Mouse (Mus musculus): ENCODE measurements at regions not wholly inside any gene's neighbourhood (a gene's known extent, or its start where the extent isn't known, plus 50 kb on each side); places are given as distances from the start of the nearest gene placed in this dataset.

GRCm38 (mm10) chr3:54103098-54103497 lies 52.7 kb upstream of the Trpc4 start:
- Histone ChIP-seq H3K27ac (replicated peaks) (no peak overlapping the region), H3K9me3 (no peaks in the 10 kb centered on the region), H3K4me1 (no peaks in the 10 kb centered on the region), H3K4me3 (no peak overlapping the region), H3K36me3 (replicated peaks) (no peaks in the 10 kb centered on the region), H3K27me3 (replicated peaks; ENCODE audit: low read depth, poor library complexity, severe bottlenecking) (no peaks in the 10 kb centered on the region)
- no peak for DNase-seq (ENCODE audit: low spot score)
- 74% methylated on average over 15 of the region's 16 CpGs for WGBS

DNA sequence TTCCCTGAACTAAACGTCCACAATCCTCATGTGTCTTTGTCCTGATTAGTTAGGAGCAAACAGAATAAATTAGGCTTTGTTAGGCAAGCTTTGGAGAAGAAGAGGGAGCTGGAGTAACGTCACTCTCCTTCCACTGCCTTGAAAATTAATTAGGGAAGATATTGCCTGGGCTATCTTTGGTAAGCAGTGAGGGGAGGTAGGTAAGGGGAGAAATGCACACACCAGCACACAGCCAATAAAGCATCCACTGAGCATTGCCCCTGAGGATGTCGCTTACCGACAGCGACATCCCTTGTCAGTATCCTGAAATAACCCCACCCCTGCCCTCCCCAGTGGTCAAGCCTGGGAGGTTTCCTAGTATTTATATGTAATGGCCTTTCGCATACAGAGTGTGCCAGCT lies 72.2 kb upstream of the Trpc4 start:
- 55% methylated on average over 6 of the region's 6 CpGs for WGBS

DNA sequence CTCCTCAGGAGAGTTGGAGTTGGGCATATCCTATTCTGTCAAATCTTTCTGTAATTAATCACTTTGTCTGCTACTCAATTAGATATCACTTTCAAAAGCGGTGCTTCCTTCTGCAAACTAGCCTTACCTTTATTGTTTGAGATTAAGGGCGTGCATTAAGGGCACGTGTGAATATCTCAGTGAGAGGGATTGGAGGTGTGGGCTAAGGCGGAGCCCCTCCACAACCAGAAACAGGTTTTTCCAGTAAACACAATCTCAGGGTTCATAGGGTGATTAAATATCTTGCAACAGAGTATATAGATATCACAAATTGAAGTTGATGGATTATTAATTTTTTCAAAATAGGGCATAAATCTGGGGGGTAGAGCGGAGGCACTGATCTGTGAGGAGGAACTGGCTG lies 79.4 kb upstream of the Trpc4 start:
- H3K9me3 ChIP-seq: peaks cover 2% of the 10 kb centered on the region; the same call in 1 of the 2 replicates
- H3K4me3 ChIP-seq: no peak overlapping the region
- no peak overlapping the region for H3K27ac ChIP-seq (replicated peaks)
- no peaks in the 10 kb centered on the region for H3K4me1 ChIP-seq
- DNase-seq (ENCODE audit: low spot score): no peak
- 86% methylated on average over 5 of the region's 5 CpGs for WGBS
- no peaks in the 10 kb centered on the region for H3K27me3 ChIP-seq (replicated peaks; ENCODE audit: low read depth, poor library complexity, severe bottlenecking)
- H3K36me3 ChIP-seq (replicated peaks): no peaks in the 10 kb centered on the region

More for the DNA sequence above, 72.2 kb upstream of the Trpc4 start:
- no peaks in the 10 kb centered on the region for H3K9me3 ChIP-seq
- H3K4me3 ChIP-seq: no peak overlapping the region
- no peaks in the 10 kb centered on the region for H3K4me1 ChIP-seq
- H3K27ac ChIP-seq (replicated peaks): no peak overlapping the region
- DNase-seq (ENCODE audit: low spot score): no peak
- no peaks in the 10 kb centered on the region for H3K27me3 ChIP-seq (replicated peaks; ENCODE audit: low read depth, poor library complexity, severe bottlenecking)
- no peaks in the 10 kb centered on the region for H3K36me3 ChIP-seq (replicated peaks)

DNA sequence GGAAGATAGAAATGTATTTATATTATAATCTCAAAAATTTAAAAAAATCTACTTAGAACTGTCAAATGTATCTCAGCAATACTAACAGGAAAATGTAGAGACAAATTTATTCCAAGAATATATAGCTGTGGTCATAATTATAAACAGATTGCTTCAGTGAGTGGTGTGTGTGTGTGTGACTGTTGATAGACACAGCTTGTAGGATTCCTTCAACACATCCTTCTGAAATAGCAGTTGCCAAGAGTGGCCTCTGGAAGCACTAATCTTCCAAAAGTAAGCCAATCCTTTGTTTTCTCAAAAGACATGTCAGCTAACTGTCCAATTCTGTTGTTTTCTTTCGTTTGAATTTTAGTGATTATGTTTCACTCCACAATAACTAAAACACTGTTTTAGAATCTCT lies 95.2 kb upstream of the Trpc4 start:
- 48% methylated on average over 1 of the region's 1 CpGs for WGBS
- Histone ChIP-seq H3K27ac (replicated peaks) (no peak overlapping the region), H3K4me1 (no peaks in the 10 kb centered on the region), H3K4me3 (no peak overlapping the region), H3K9me3 (no peaks in the 10 kb centered on the region), H3K27me3 (replicated peaks; ENCODE audit: low read depth, poor library complexity, severe bottlenecking) (no peaks in the 10 kb centered on the region), H3K36me3 (replicated peaks) (no peaks in the 10 kb centered on the region)
- DNase-seq (ENCODE audit: low spot score): no peak

- H3K27ac ChIP-seq (replicated peaks): no peak overlapping the region
- H3K9me3 ChIP-seq: no peaks in the 10 kb centered on the region
- no peaks in the 10 kb centered on the region for H3K36me3 ChIP-seq (replicated peaks)
- H3K27me3 ChIP-seq (replicated peaks; ENCODE audit: low read depth, poor library complexity, severe bottlenecking): no peaks in the 10 kb centered on the region
- no peaks in the 10 kb centered on the region for H3K4me1 ChIP-seq
- DNase-seq (ENCODE audit: low spot score): no peak
- H3K4me3 ChIP-seq: no peak overlapping the region
- 92% methylated on average over 7 of the region's 7 CpGs for WGBS
Measured at GRCm38 (mm10) chr3:54054376-54054775, 101.5 kb upstream of the Trpc4 start.

DNA sequence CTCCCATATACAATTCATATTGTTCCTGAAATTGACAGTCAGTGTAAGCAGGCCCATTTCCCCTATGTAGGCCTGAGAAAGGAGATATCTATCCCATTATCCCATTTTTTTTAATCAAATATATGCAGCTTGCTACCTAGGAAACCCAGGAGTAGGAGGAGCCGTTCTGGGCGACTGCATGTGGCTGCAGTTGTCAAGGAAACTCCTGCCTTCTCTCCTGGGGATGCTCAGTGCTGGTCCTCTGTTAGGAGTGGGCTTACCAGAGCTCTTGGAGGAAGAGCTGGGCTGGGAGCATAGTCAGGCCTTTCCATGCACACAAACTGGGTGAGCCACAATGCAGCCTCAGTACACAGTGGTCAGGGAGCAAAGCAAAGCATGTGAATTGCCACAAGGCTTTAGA lies 106.5 kb upstream of the Trpc4 start:
- WGBS: 45% methylated on average over 2 of the region's 2 CpGs
- Histone ChIP-seq H3K27ac (replicated peaks) (no peak overlapping the region), H3K9me3 (no peaks in the 10 kb centered on the region), H3K36me3 (replicated peaks) (no peaks in the 10 kb centered on the region), H3K4me1 (no peaks in the 10 kb centered on the region), H3K4me3 (no peak overlapping the region), H3K27me3 (replicated peaks; ENCODE audit: low read depth, poor library complexity, severe bottlenecking) (no peaks in the 10 kb centered on the region)
- DNase-seq (ENCODE audit: low spot score): no peak

DNA sequence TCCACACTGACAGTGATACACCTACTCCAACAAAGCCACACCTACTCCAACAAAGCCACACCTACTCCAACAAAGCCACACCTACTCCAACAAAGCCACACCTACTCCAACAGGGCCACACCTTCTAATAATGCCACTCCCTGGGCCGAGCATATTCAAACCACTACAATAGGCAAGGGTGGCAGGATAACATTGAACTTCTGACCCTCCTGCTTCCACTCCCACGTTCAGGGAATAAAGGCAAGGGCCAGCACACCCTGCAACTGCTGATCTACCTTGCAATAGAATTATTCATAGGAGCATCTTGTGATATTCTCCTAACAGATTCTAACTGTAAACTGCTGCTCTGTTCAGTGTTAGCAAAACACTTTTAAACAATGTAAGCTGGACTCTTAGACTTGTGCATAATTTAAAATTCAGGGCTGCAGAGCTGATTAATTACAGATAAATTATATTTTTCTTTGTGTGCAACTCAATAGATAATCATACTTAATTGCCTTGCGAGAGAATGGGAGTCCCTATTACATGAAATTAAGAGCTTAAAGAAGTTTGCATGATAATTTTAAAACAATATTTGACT lies 107.7 kb upstream of the Trpc4 start:
- Histone ChIP-seq H3K27me3 (replicated peaks; ENCODE audit: low read depth, poor library complexity, severe bottlenecking) (no peaks in the 10 kb centered on the region), H3K9me3 (no peaks in the 10 kb centered on the region), H3K4me3 (no peak overlapping the region), H3K4me1 (no peaks in the 10 kb centered on the region), H3K36me3 (replicated peaks) (no peaks in the 10 kb centered on the region), H3K27ac (replicated peaks) (no peak overlapping the region)
- WGBS: 77% methylated on average over 3 of the region's 3 CpGs
- DNase-seq (ENCODE audit: low spot score): no peak

GRCm38 (mm10) chr3:54027365-54027764 lies 128.5 kb upstream of the Trpc4 start:
- no peak for DNase-seq (ENCODE audit: low spot score)
- no peaks in the 10 kb centered on the region for H3K27me3 ChIP-seq (replicated peaks; ENCODE audit: low read depth, poor library complexity, severe bottlenecking)
- no peaks in the 10 kb centered on the region for H3K36me3 ChIP-seq (replicated peaks)
- H3K27ac ChIP-seq (replicated peaks): no peak overlapping the region
- 77% methylated on average over 4 of the region's 4 CpGs for WGBS
- no peaks in the 10 kb centered on the region for H3K9me3 ChIP-seq
- H3K4me1 ChIP-seq: peaks cover 3% of the 10 kb centered on the region; the same call in 1 of the 2 replicates
- H3K4me3 ChIP-seq: no peak overlapping the region

DNA sequence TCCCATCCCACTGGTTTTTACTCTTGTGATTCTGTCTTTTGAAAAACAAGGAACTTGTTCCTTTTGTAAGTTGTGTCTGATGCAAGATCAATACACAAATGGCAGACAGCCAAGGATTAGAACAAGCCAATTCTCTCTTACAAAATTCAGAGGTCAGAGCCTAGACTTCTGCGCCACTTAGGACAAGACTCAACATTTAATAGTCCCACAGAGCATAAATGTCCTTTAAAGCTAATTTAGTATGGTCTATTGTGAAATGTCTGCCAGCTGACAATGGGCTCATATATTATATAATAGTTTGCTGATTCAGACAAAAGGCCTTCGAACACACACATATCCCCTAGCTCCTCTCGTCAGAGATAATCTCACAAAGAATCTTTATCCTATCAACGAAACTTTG lies 135.6 kb upstream of the Trpc4 start:
- 62% methylated on average over 4 of the region's 4 CpGs for WGBS
- Histone ChIP-seq H3K36me3 (replicated peaks) (no peaks in the 10 kb centered on the region), H3K9me3 (no peaks in the 10 kb centered on the region), H3K4me1 (peaks cover 4% of the 10 kb centered on the region; the same call in 1 of the 2 replicates), H3K27ac (replicated peaks) (no peak overlapping the region), H3K27me3 (replicated peaks; ENCODE audit: low read depth, poor library complexity, severe bottlenecking) (no peaks in the 10 kb centered on the region), H3K4me3 (no peak overlapping the region)
- DNase-seq (ENCODE audit: low spot score): no peak

GRCm38 (mm10) chr3:54017943-54018649 lies 137.7 kb upstream of the Trpc4 start:
- no peak for DNase-seq (ENCODE audit: low spot score)
- H3K4me1 ChIP-seq: peaks cover 4% of the 10 kb centered on the region; the same call in 1 of the 2 replicates
- H3K4me3 ChIP-seq: no peak overlapping the region
- WGBS: 26% methylated on average over 4 of the region's 4 CpGs
- H3K36me3 ChIP-seq (replicated peaks): no peaks in the 10 kb centered on the region
- H3K27me3 ChIP-seq (replicated peaks; ENCODE audit: low read depth, poor library complexity, severe bottlenecking): no peaks in the 10 kb centered on the region
- no peak overlapping the region for H3K27ac ChIP-seq (replicated peaks)
- H3K9me3 ChIP-seq: no peaks in the 10 kb centered on the region

- no peak for DNase-seq (ENCODE audit: low spot score)
- WGBS: 49% methylated on average over 5 of the region's 5 CpGs
- Histone ChIP-seq H3K36me3 (replicated peaks) (no peaks in the 10 kb centered on the region), H3K4me1 (peaks cover 4% of the 10 kb centered on the region; the same call in 1 of the 2 replicates), H3K27ac (replicated peaks) (no peak overlapping the region), H3K27me3 (replicated peaks; ENCODE audit: low read depth, poor library complexity, severe bottlenecking) (no peaks in the 10 kb centered on the region), H3K9me3 (no peaks in the 10 kb centered on the region), H3K4me3 (no peak overlapping the region)
Measured at GRCm38 (mm10) chr3:54016877-54017276, 139.0 kb upstream of the Trpc4 start.

- no peak overlapping the region for H3K4me3 ChIP-seq
- WGBS: 91% methylated on average over 2 of the region's 2 CpGs
- H3K27ac ChIP-seq (replicated peaks): no peak overlapping the region
- H3K4me1 ChIP-seq: no peaks in the 10 kb centered on the region
- no peaks in the 10 kb centered on the region for H3K9me3 ChIP-seq
- no peaks in the 10 kb centered on the region for H3K27me3 ChIP-seq (replicated peaks; ENCODE audit: low read depth, poor library complexity, severe bottlenecking)
- no peak for DNase-seq (ENCODE audit: low spot score)
- H3K36me3 ChIP-seq (replicated peaks): no peaks in the 10 kb centered on the region
Measured at GRCm38 (mm10) chr3:54011016-54011415, 144.8 kb upstream of the Trpc4 start.

DNA sequence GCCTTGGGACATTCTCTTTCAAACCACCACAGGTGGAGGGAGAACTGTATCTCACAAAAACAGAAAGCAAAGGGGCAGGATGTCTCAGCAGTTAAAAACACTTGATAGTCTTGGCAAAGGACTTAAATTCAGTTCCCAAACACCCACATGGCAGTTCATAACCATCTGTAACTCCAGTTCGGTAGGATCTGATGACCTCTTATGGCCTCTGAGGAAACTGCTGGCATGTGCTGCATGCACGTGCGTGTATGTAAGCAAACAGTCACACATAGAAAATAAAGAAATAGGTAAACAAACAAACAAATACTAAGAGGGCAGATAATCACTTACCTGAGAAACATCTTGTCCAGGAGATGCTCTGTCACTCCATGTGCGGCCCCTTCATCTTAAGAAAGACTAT lies 129.4 kb upstream of the Ufm1 start:
- no peaks in the 10 kb centered on the region for H3K9me3 ChIP-seq
- WGBS: 85% methylated on average over 4 of the region's 4 CpGs
- no peaks in the 10 kb centered on the region for H3K36me3 ChIP-seq (replicated peaks)
- no peak overlapping the region for H3K27ac ChIP-seq (replicated peaks)
- no peaks in the 10 kb centered on the region for H3K4me1 ChIP-seq
- no peaks in the 10 kb centered on the region for H3K27me3 ChIP-seq (replicated peaks; ENCODE audit: low read depth, poor library complexity, severe bottlenecking)
- no peak for DNase-seq (ENCODE audit: low spot score)
- H3K4me3 ChIP-seq: no peak overlapping the region
